Mouse (Mus musculus) thymus, adult 2 months (tissue): Measurements from ENCODE around the gene St8sia1. TPM values are rescaled to one million over a fixed set of nuclear protein-coding genes. Genes with fewer than 3 reads are reported as not detected.

ENCODE experiments used
- DNase-seq: peaks from one replicate; pipeline ENCODE4 v3.0.0; 2021
- H3K27ac ChIP-seq: fragments of 200-500 bp; 2 replicates; pipeline ENCODE4 v1.5.1; 2012; ENCODE audit warnings: low read length, control low read depth; ENCODE audit not compliant: control insufficient read depth, insufficient read depth
- H3K27me3 ChIP-seq: fragments of 200-500 bp; 2 replicates; pipeline ENCODE4 v1.6.1; 2012; ENCODE audit warnings: mild to moderate bottlenecking, low read length, moderate library complexity, mixed read lengths; ENCODE audit not compliant: control insufficient read depth, insufficient read depth
- H3K36me3 ChIP-seq: fragments of 200-500 bp; 2 replicates; pipeline ENCODE4 v1.6.1; 2012; ENCODE audit warnings: mild to moderate bottlenecking, low read length, moderate library complexity; ENCODE audit not compliant: control insufficient read depth, insufficient read depth
- H3K4me1 ChIP-seq: fragments of 200-500 bp; replicated peaks from 2 replicates; pipeline ENCODE4 v1.6.1; 2012; ENCODE audit warnings: low read length; ENCODE audit not compliant: control insufficient read depth, insufficient read depth
- H3K4me3 ChIP-seq: fragments of 200-500 bp; 2 replicates; pipeline ENCODE4 v1.5.1; 2012; ENCODE audit warnings: mild to moderate bottlenecking, low read length, control low read depth, moderate library complexity; ENCODE audit not compliant: control insufficient read depth, insufficient read depth
- CTCF ChIP-seq: fragments of 200-500 bp; IDR thresholded peaks from 2 replicates; pipeline ENCODE4 v1.5.1; 2012; ENCODE audit warnings: mild to moderate bottlenecking, control low read depth, low read length, moderate library complexity, borderline replicate concordance; ENCODE audit not compliant: control insufficient read depth, poor library complexity, insufficient read depth; ENCODE audit errors: extremely low read depth
- POLR2A ChIP-seq: fragments of 200-500 bp; IDR thresholded peaks from 2 replicates; pipeline ENCODE4 v1.6.1; 2012; ENCODE audit warnings: mild to moderate bottlenecking, low read length, control low read depth, moderate library complexity; ENCODE audit not compliant: control insufficient read depth, poor library complexity, insufficient read depth; ENCODE audit errors: extremely low read depth
- WGBS: fragments of 180-500 bp; shearing (Covaris S2); methylation state at CpG from one replicate; pipeline ENCODE4 v1.1.7; 2018; 5-methylcytosine and 5-hydroxymethylcytosine counted together
- polyA plus RNA-seq: library from polyadenylated mRNA; depleted of rRNA; stranded (reverse); fragments of >200 nt; gene quantifications from 2 replicates; pipeline ENCODE4 v1.2.3, GENCODE M21; 2012

The St8sia1 gene
- polyA plus RNA-seq, 1 experiment: 22.6 TPM

DNA sequence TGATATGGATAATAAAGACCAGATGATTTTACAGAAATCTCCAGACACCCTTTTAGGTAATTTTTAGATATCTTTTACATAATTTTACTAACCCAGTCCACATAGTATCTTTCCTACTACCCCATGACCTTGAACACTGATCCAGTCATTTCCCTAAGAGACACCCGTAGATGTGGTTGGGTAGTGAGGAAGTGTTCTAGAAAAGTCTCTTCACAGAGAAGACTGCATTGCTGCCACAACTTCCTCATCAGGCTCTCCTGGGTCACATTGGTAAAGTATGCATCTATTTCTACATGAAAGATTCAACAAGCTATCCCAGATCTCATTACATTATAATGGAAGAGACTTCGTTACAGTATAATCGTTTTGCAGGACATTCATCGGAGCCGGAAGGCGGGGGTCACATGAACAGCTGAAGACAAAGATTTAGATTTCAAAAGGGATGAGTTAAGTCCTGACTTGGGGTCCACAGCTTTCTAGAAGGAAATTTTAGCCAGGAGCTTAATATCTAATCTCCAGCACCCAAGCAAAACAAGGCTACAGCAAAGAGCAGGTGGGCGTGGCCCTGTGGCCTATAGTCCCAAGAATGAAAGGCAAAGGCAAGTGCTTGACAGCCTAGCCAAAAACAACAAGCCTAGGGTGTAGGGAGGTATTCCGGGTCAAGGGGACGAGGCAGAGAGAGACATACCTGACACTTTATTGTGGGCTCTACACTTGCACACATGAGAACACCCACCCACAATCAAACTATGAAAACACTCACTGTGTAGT is 75.1 kb downstream of the St8sia1 start:
- peak overlapping the region; percentile 36; the same call in 1 of the 2 replicates for H3K27ac ChIP-seq
- TF ChIP-seq CTCF: no peak
- no peak for DNase-seq
- no peaks in the 10 kb centered on the region for H3K27me3 ChIP-seq
- H3K36me3 ChIP-seq: no peaks in the 10 kb centered on the region
- no peak overlapping the region for H3K4me3 ChIP-seq
- peaks cover 35% of the 10 kb centered on the region for H3K4me1 ChIP-seq
- 76% methylated on average over 9 of the region's 9 CpGs for WGBS

DNA sequence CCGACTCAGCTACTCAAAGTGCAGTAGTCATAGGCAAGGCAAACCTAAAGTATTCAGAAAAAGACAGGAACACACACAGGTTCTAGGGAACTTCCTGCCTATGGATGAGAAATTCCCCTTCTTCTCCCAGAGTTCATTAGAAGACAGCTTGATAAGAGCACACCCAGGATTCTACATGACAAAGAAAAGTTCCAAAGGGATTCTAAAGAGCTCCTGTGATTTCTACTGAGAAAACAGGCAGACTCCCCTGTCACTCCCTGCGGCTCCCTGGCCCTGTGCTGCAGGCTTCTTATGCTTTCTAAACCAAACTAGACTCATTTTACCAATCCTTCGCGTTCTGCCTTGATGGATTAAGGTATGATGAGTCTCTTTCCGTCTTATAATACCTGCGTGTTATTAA is 75.9 kb downstream of the St8sia1 start:
- DNase-seq: no peak
- 75% methylated on average over 6 of the region's 6 CpGs for WGBS
- Histone ChIP-seq H3K36me3 (no peaks in the 10 kb centered on the region), H3K27ac (peak overlapping the region; percentile 60), H3K4me1 (peaks cover 35% of the 10 kb centered on the region), H3K27me3 (no peaks in the 10 kb centered on the region), H3K4me3 (no peak overlapping the region)
- TF ChIP-seq POLR2A: no peak
- TF ChIP-seq CTCF: no peak

DNA sequence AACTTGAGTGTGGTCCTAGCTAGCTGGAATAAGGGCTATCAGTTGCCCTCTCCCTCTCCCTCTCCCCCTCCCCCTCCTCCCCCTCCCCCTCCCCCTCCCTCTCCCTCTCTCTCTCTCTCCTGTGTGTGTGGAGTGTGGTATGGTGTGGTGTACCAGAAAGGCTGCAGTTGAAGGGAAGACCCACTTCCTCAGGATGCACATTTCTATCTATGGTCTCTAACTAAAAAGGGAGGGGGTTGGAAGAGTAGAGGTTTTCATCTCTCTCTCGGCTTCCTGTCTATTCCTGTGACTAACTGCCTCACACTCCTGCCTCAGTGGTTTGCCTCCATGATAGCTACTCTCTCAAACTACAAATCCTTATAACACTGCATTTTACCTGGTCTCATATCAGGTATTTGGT is 76.9 kb downstream of the St8sia1 start:
- Histone ChIP-seq H3K27me3 (no peaks in the 10 kb centered on the region), H3K27ac (no peak overlapping the region; the same call in 1 of the 2 replicates), H3K4me3 (no peak overlapping the region), H3K36me3 (no peaks in the 10 kb centered on the region), H3K4me1 (peaks cover 32% of the 10 kb centered on the region)
- no peak for TF ChIP-seq CTCF
- TF ChIP-seq POLR2A: no peak
- WGBS: 0% methylated on average over 1 of the region's 1 CpGs
- DNase-seq: peak; percentile 46

DNA sequence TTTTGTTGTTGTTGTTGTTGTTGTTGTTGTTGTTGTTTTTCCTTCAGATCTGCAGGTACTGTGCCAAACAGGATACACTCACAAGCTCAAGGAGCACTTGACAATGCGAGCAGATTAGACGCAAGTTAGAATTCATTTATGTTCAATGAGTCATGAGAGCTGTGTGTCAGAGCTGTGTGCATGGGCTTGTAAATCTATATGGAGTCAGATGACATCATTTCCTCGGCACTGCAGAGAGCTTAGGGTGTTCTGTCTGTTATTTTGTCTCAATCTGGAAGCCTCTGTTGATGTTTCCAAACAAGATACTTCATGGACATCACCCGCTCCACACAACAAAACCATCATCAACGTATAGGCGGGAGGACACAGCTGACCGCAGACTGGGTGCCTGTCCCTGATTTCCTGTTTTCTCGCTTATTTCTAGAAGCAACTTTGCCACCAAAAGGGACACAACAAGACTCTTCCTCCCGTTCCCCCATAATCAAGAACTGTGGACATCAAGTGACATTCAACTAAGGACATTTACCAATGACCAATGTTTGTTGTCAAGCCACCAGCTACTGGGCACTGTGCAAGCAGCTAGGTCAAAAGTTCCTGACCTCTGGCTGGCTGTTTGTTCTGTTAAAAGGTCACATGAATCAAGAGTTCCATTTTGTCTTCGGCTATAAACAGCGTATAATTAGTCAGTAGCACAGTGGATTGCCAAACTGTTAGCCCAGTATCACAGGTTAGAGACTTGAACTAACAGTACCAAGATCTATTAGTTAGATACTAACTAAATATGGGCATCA is 78.7 kb downstream of the St8sia1 start:
- 92% methylated on average over 11 of the region's 11 CpGs for WGBS
- no peak for DNase-seq
- TF ChIP-seq POLR2A: no peak
- TF ChIP-seq CTCF: no peak
- Histone ChIP-seq H3K27ac (no peak overlapping the region), H3K4me3 (no peak overlapping the region), H3K36me3 (no peaks in the 10 kb centered on the region), H3K27me3 (no peaks in the 10 kb centered on the region), H3K4me1 (peaks cover 37% of the 10 kb centered on the region)

DNA sequence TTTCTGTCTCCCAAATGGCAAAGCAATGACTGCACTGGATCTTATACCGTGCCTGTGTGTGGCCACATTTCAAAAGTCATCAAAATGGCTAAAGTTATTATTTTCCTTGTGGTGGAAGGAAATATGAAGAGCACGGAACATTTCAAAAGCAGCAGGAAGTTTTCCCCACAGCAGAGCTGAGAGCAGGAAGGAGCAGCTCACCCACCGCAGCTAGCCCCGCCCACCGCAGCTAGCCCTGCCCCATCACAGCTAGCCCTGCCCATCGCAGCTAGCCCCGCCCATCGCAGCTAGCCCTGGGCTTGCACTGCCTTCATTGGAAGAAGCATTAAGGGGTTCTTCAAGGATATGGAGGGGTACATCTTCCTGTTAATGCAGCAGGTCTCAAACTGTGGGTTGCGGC is 80.1 kb downstream of the St8sia1 start:
- H3K27me3 ChIP-seq: no peaks in the 10 kb centered on the region
- H3K4me3 ChIP-seq: no peak overlapping the region
- TF ChIP-seq POLR2A: no peak
- no peak for TF ChIP-seq CTCF
- peaks cover 39% of the 10 kb centered on the region for H3K4me1 ChIP-seq
- no peaks in the 10 kb centered on the region for H3K36me3 ChIP-seq
- WGBS: 30% methylated on average over 9 of the region's 9 CpGs
- H3K27ac ChIP-seq: no peak overlapping the region
- DNase-seq: peak; percentile 79

DNA sequence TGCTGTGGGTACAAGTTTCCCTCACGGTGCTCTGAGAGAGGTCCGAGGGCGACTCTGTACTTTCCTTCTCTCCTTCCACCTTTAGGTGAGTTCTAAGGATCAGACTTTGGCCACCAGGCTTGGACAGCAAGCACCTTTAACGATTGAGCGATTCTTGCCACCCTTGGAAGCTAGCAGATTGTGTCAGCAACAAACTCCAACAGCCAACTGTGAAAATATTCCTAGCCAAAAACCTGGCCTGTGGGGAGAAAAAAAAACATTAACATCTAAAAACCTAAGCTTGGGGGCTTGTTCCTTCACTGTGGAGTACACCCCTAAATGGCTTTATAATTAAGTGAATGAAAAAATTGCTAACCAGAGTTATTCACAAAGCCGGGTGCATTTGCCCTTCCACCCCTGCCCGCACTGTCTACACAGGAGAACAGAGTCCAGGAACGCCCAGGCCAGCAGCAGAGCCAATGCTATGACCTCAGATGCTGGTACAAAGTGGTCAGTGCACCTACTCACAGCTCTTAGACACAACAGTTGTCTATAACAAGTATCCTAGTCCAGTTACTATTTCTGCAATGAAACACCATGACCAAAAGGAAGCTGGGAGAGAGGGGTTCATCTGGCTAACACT is 83.3 kb downstream of the St8sia1 start:
- TF ChIP-seq CTCF (no peak), POLR2A (no peak)
- no peak for DNase-seq
- H3K4me1 ChIP-seq: peaks cover 40% of the 10 kb centered on the region

More for the DNA sequence above, 83.3 kb downstream of the St8sia1 start:
- H3K4me3 ChIP-seq: no peak overlapping the region
- H3K36me3 ChIP-seq: no peaks in the 10 kb centered on the region
- H3K27ac ChIP-seq: no peak overlapping the region
- 93% methylated on average over 8 of the region's 8 CpGs for WGBS
- no peaks in the 10 kb centered on the region for H3K27me3 ChIP-seq
